Mouse (Mus musculus): Measurements from ENCODE around the gene Cntnap1.
"Not testable (repeated sequence)": the region's sequence is repeated elsewhere in the genome, so short reads cannot be mapped to it uniquely, and the experiment has no call there.

Cntnap1 gene

GRCm38 (mm10) chr11:101170354-101170810, at the start of gene Cntnap1:
Cntnap1 (plus strand) TSS chr11:101170523.
- DNase-seq (ENCODE audit: low spot score in 2 of 2): peak; percentile 71 to 72

GRCm38 (mm10) chr11:101120545-101121188, 49.7 kb upstream of the Cntnap1 start:
- no peak for DNase-seq (ENCODE audit: low spot score in 2 of 2)

DNA sequence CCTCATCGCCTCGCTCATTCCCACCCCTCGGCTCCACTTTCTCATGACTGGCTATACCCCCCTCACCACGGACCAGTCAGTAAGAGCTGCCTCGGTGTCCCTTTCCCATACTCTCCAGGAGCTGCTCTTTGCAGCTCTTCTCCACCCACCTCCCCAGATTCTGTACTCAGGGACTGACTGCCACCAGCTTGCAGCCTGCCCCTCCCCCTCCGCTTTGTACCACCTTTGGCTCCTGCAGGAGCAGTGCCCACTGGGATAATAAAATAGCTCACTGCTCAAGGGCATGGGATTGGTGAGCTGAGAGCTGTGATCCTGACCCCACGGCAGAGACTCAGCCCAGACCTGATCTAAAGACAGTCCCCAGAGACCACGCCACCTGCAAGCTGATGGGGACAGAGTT, 45.8 kb upstream of the Cntnap1 start:
- not testable (repeated sequence) for DNase-seq (ENCODE audit: low spot score in 2 of 2)

DNA sequence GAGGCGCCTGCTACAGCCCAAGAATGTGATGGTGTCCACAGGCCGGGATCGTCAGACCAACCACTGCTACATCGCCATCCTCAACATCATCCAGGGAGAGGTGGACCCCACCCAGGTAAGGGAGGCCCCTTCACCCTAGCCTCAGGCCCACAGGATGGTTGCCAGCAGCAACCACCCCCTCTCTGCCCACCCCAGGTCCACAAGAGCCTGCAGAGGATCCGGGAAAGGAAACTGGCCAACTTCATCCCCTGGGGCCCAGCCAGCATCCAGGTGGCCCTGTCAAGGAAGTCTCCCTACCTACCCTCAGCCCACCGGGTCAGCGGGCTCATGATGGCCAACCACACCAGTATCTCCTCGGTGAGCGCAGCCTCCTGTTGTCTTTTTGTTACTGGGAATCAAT, 45.3 kb upstream of the Cntnap1 start:
- DNase-seq (ENCODE audit: low spot score in 2 of 2): not testable (repeated sequence)

DNA sequence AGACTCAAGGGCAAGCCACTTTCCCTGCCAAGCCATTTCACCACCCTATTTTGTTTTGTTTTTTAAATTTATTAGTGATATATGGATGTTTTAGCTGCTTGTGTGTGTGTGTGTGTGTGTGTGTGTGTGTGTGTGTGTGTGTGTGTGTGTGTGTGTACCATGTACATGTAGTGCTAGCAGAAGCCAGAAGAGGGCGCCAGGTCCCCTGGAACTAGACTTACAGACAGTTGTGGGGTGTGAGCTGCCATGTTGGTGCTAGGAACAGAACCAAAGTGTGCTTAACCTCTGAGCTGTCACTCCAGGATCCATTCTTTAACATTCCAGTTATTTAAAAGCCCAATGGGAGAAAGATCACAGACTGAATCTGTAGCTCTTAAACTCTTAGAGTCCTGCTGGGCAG, 43.2 kb upstream of the Cntnap1 start:
- DNase-seq (ENCODE audit: low spot score in 2 of 2): no peak

DNA sequence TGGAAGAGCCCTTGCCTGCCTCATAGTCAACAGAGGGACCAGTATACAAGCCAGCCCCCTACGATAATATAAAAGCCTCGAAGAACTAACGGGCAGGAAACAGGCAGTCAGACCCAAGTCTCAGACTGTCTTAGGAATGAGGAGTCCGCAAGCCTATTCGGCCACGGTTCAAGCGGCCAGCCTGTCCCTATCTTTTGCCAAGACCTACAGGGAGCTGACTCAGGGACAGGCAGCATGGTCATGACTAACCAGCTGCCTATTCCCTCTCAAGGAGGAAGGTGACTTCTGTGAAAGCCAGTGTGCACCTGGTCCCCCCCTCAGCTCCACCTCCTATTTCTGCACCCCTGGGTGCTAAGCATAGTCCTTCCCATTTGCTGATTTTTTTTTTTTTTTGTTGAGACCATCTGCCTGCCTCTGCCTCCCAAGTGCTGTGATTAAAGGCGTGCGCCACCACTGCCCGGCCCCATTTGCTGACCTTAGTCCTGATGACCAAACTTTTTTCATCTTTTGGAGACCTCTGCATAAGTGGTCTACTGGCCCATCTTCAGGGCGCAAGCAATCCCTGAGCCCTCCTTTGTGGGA, 41.2 kb upstream of the Cntnap1 start:
- DNase-seq (ENCODE audit: low spot score in 2 of 2): no peak

DNA sequence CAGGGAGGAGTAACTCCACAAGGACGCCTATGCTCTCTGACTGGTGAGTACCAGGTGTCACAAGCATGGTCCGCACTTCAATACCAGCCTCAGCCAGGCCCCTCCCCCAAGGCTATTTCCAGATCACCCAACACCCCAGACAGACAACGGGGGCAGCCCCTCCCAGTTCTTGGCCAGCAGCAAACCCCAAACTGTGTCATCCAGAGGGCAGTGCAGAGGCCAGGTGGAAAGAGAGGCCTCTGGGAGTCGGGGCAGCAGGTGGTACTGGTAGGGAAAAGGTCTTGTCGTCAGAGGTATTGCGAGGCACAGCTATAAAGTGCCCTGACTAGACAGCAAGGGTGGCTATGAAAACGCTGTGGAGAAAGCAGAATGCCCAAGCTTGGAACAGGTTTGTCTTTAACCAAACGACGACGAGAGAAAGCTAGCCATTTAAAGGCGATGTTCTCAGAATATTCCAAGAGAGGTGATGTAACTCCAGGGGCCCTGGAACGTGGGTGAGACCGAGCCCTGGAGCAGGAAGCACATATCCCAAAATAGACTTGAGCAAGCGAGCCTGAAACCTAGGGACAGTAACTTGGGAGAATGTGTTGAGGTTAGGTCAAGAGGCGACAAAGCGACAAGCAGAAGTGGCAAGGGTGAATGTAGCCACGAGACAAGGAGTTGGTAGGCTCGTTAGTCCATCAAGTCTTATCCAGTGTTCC, 40.1 kb upstream of the Cntnap1 start:
- DNase-seq (ENCODE audit: low spot score in 2 of 2): peak; percentile 80 to 82

- DNase-seq (ENCODE audit: low spot score in 2 of 2): no peak
Observed at GRCm38 (mm10) chr11:101131187-101131586, 39.1 kb upstream of the Cntnap1 start.

DNA sequence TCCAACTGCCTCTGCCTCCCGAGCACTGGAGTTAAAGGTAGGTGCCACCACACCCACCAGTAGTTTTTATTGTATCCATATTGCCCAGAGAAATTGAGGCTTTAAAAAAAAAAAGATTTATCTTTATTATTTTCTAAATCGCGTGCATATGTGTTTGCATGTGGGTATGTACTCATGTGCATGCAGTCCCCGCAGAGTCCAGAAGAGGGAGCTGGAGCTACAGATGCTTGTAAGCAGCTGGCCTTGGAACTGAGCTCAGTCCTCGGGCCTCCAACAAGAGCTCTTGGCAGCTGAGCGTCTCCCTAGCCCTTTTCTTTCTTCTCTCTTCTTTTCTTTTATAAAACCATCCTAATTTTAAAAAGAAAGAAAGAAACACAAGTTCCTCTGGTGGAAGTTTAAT, 38.6 kb upstream of the Cntnap1 start:
- DNase-seq (ENCODE audit: low spot score in 2 of 2): no peak

DNA sequence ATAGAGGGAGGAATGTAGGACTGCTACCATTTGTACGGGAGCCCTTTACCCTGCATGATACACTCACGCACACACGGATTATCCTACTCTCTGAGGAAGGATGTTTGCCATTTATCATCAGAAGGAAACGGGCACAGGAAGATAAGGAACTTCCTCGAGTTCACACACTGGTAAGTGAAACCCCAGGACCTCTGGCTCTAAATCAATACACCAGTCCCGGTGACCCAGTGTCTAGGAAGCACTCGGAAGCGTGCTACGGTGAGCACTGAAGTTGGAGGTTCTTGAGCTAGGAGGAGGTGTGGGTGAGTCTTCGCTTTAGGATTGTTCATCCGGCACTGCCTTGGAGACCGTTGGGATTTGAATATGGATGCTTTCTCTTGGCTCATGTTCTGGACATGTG, 37.3 kb upstream of the Cntnap1 start:
- DNase-seq (ENCODE audit: low spot score in 2 of 2): no peak

GRCm38 (mm10) chr11:101134217-101134865, 36.0 kb upstream of the Cntnap1 start:
- no peak for DNase-seq (ENCODE audit: low spot score in 2 of 2)

DNA sequence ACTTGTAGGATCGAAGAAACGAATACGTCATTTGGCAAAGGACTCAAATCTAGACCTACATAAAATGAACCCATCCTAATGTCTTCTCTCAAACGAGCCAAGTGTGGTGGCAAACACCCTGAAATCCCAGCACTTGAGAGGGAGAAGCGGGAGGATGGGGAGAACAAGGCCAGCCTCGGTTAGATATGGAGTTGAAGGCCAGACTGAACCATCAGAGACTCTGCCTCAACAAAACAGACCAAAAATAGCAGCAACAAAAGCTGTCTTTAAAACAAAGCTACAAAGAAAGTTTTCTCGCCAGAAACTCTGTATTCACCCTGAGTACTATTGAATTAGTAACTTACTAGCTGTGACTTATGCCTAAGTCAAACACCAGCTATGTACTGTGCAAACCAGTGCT, 33.3 kb upstream of the Cntnap1 start:
- DNase-seq (ENCODE audit: low spot score in 2 of 2): no peak

DNA sequence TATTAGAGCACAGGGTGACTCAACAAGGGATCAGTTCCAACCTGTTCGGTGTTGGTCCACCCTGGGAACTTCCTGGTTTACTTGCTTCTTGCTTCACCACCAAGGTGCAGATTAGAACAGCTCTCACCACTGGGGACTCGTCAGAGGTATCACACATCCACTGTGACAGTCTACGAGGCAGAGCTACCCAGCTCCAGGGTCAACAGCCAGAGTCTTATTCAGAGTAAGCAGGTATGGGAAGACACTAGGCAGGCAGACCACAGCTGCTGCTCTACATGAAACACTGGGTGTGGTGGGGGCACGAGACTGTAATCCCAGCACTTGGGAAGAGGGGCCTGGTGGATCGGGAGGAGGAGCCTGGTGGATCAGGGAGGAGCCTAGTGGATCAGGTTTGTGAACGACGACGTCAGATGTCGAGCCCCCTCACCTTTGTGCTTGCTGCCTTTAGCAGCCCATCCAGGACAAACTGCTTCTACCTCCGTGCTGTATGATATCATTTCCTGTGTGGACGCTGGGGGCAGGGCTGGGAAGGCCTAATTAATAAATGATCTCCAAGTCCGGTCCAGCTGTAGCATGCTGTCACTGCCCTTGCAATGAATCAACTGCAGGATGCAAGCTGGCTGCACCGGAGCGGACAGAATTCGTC, 31.7 kb upstream of the Cntnap1 start:
- DNase-seq (ENCODE audit: low spot score in 2 of 2): no peak

- no peak for DNase-seq (ENCODE audit: low spot score in 2 of 2)
Observed at GRCm38 (mm10) chr11:101140164-101140819, 30.0 kb upstream of the Cntnap1 start.

GRCm38 (mm10) chr11:101141088-101141487, 29.2 kb upstream of the Cntnap1 start:
- DNase-seq (ENCODE audit: low spot score in 2 of 2): no peak

DNA sequence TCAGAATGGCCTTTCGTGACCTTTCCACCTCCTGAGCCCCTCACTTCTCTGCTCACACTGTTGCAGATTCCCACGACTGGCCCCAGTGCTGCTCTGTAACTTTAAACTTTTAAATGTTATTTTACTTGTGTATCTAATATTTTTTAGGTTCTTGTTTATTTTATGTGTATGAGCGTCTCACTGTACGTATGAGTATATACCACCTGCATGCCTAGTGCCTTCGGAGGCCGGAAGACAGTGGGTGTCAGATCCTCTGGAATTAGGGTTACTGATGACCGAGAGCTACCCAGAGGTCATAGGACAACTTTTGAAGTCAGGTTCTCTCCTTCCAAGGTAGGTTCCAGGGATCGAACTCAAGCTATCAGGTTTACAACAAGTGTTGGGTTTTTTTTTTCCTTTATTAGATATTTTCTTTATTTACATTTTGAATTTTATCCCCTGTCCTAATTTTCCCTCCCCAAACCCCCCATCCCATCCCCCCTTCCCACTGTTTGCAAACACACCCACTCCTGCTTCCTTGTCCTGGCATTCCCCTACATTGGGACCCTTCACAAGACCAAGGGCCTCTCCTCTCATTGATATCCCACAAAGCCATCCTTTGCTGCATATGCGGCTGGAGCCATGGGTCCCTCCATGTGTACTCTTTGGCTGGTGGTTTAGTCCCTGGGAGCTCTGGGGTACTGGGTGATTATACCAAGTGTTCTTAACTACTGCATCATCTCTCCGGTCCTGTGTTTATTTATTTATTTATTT, 27.9 kb upstream of the Cntnap1 start:
- no peak for DNase-seq (ENCODE audit: low spot score in 2 of 2)

GRCm38 (mm10) chr11:101143338-101144225, 26.7 kb upstream of the Cntnap1 start:
- DNase-seq (ENCODE audit: low spot score in 2 of 2): no peak

DNA sequence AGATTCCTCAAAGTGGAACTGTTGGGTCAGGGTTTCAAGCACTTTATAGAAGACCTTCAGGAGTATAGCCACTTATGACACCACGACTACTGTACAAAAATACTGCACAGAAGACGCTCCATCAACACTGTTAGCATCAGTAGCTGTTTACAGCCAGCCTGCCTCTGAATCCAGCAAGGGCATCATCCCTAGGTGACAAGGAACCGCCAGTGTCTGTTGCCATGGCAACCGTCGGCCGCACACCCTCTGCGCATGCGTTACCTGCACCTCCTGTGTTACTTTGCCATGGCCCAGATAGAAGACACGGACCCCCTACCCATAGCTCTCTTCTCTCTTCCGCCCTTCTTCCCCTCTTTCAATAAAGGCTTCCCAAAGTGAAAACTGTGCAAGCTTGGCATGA, 23.9 kb upstream of the Cntnap1 start:
- no peak for DNase-seq (ENCODE audit: low spot score in 2 of 2)

DNA sequence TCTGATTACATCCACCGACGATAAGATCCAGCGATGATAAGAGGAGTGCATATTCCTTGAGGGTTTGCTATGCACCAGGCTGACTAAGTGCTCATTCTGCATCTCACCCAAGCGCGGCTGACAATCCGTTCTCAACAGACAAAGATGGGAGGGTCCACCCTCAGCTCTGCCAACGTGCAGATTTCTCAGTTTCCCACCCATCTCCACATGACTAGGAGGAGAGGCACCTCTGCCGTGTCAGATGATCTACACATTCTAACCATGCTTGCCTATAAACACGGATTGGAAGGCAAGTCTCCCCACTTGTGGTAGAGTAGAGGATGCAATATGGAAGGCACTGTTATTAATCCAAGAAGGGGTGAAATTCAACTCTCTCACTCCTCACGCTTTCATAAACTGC, 21.6 kb upstream of the Cntnap1 start:
- no peak for DNase-seq (ENCODE audit: low spot score in 2 of 2)

All from heart, adult 9 months (tissue).